Mouse (Mus musculus) neural tube, embryonic 11.5 days (tissue): ENCODE measurements around the gene Nmrk2. TPM values are rescaled to one million over a fixed set of nuclear protein-coding genes. Genes with fewer than 3 reads are reported as not detected.

ENCODE experiments used
- ATAC-seq: fragments of 200-750 bp; cut with Nextera tagmentation; 2 replicates; pipeline ENCODE4 v1.8.0; 2017; ENCODE audit warnings: moderate number of reproducible peaks, mild to moderate bottlenecking, moderate TSS enrichment, moderate library complexity; ENCODE audit not compliant: insufficient read depth, low FRiP score, low TSS enrichment
- DNase-seq: peaks from one replicate; pipeline ENCODE4 v3.0.0-alpha.2; 2015; ENCODE audit warnings: low spot score
- H3K27ac ChIP-seq: fragments of 300-500 bp; sonication (generic); 2 replicates; pipeline ENCODE4 v1.5.1; 2014; ENCODE audit warnings: low read depth, mild to moderate bottlenecking, low read length
- H3K27me3 ChIP-seq: fragments of 300-500 bp; sonication (generic); 2 replicates; pipeline ENCODE4 v1.6.1; 2014; ENCODE audit warnings: mild to moderate bottlenecking, low read length, mixed read lengths; ENCODE audit not compliant: control insufficient read depth, insufficient read depth
- H3K36me3 ChIP-seq: fragments of 300-500 bp; sonication (generic); 2 replicates; pipeline ENCODE4 v1.6.1; 2014; ENCODE audit warnings: mild to moderate bottlenecking, low read length, moderate library complexity, mixed read lengths; ENCODE audit not compliant: control insufficient read depth, insufficient read depth
- H3K4me1 ChIP-seq: fragments of 300-500 bp; sonication (generic); 2 replicates; pipeline ENCODE4 v1.6.1; 2014; ENCODE audit warnings: low read length, mixed read lengths; ENCODE audit not compliant: control insufficient read depth, insufficient read depth
- H3K4me2 ChIP-seq: fragments of 300-500 bp; sonication (generic); 2 replicates; pipeline ENCODE4 v1.6.1; 2014; ENCODE audit warnings: low read depth, mild to moderate bottlenecking, moderate library complexity
- H3K4me3 ChIP-seq: fragments of 300-500 bp; sonication (generic); 2 replicates; pipeline ENCODE4 v1.5.1; 2014; ENCODE audit warnings: low read depth, low read length
- H3K9ac ChIP-seq: fragments of 300-500 bp; sonication (generic); 2 replicates; pipeline ENCODE4 v1.6.1; 2014; ENCODE audit warnings: mild to moderate bottlenecking, low read length
- H3K9me3 ChIP-seq: fragments of 300-500 bp; sonication (generic); 2 replicates; pipeline ENCODE4 v1.6.1; 2016; ENCODE audit warnings: low read length; ENCODE audit not compliant: control insufficient read depth
- WGBS: fragments of 180-500 bp; shearing (Covaris S2); extraction: QIAGEN DNeasy Blood & Tissue Kit; methylation state at CpG from one replicate; pipeline ENCODE4 v1.1.7; 2014; 5-methylcytosine and 5-hydroxymethylcytosine counted together
- polyA plus RNA-seq: library from polyadenylated mRNA; unstranded; fragments of >200 nt; fragmentation: Nextera tagmentation; extraction: Ambion mirVana; gene quantifications from 2 replicates; pipeline ENCODE4 v1.2.1, GENCODE M21; 2014

The Nmrk2 gene
- polyA plus RNA-seq, 1 experiment from 2014 or later, result 0.12 TPM

- Histone ChIP-seq H3K4me2 (no peak overlapping the region), H3K27me3 (no peaks in the 10 kb centered on the region), H3K9ac (no peak overlapping the region), H3K27ac (no peak overlapping the region), H3K9me3 (no peaks in the 10 kb centered on the region), H3K4me1 (no peaks in the 10 kb centered on the region), H3K36me3 (peaks cover 40% of the 10 kb centered on the region), H3K4me3 (no peak overlapping the region)
- no peak for DNase-seq
- no peak for ATAC-seq
- 79% methylated on average over 6 of the region's 6 CpGs for WGBS
Observed at GRCm38 (mm10) chr10:81151261-81151660, 50.6 kb downstream of the Nmrk2 start.

Other genes with a start within 250 kb of the Nmrk2 start
- 8.1 and 9.4 TPM in 2 replicates for gene Gng7, start 187.1 kb downstream of the Nmrk2 start, polyA plus RNA-seq
- 4.2 and 4.7 TPM in 2 replicates for gene Diras1, start 176.4 kb downstream of the Nmrk2 start, polyA plus RNA-seq
- 13.3 and 14.5 TPM in 2 replicates for gene Slc39a3, start 164.6 kb downstream of the Nmrk2 start, polyA plus RNA-seq
- 248 and 262 TPM in 2 replicates for gene Sgta, start 141.9 kb downstream of the Nmrk2 start, polyA plus RNA-seq
- gene Thop1, start 132.0 kb downstream of the Nmrk2 start, polyA plus RNA-seq, result 63.9 and 65.8 TPM in 2 replicates
- 0.11 and 0.70 TPM in 2 replicates for gene Creb3l3, start 103.2 kb downstream of the Nmrk2 start, polyA plus RNA-seq
- 212 and 240 TPM in 2 replicates for gene Map2k2, start 96.1 kb downstream of the Nmrk2 start, polyA plus RNA-seq
- 7.1 and 8.8 TPM in 2 replicates for gene Zbtb7a, start 66.8 kb downstream of the Nmrk2 start, polyA plus RNA-seq
- gene Pias4, start 34.1 kb downstream of the Nmrk2 start, polyA plus RNA-seq, result 68.3 and 68.4 TPM in 2 replicates
- 463 and 504 TPM in 2 replicates for gene Eef2, start 25.4 kb downstream of the Nmrk2 start, polyA plus RNA-seq
- 56.4 and 58.6 TPM in 2 replicates for gene Dapk3, start 19.0 kb downstream of the Nmrk2 start, polyA plus RNA-seq
- not detected in 2 replicates for gene 4930442H23Rik, start 18.2 kb downstream of the Nmrk2 start, polyA plus RNA-seq
- gene Atcay, start 28.8 kb upstream of the Nmrk2 start, polyA plus RNA-seq, result 21.9 and 24.1 TPM in 2 replicates
- gene Zfr2, start 31.1 kb upstream of the Nmrk2 start, polyA plus RNA-seq, result 5.8 and 6.0 TPM in 2 replicates
- 2.0 and 3.0 TPM in 2 replicates for gene Matk, start 50.9 kb upstream of the Nmrk2 start, polyA plus RNA-seq
- 178 and 180 TPM in 2 replicates for gene Mrpl54, start 64.9 kb upstream of the Nmrk2 start, polyA plus RNA-seq
- gene Apba3, start 64.9 kb upstream of the Nmrk2 start, polyA plus RNA-seq, result 35.3 and 39.0 TPM in 2 replicates
- gene Tjp3, start 89.5 kb upstream of the Nmrk2 start, polyA plus RNA-seq, result 2.5 and 2.8 TPM in 2 replicates
- gene Pip5k1c, start 90.9 kb upstream of the Nmrk2 start, polyA plus RNA-seq, result 64.6 and 65.8 TPM in 2 replicates
- 39.4 and 46.2 TPM in 2 replicates for gene Cactin, start 119.1 kb upstream of the Nmrk2 start, polyA plus RNA-seq
- gene Tbxa2r, start 126.7 kb upstream of the Nmrk2 start, polyA plus RNA-seq, result 1.8 and 2.9 TPM in 2 replicates
- not detected in 2 replicates for gene Gipc3, start 141.2 kb upstream of the Nmrk2 start, polyA plus RNA-seq
- gene Hmg20b, start 148.4 kb upstream of the Nmrk2 start, polyA plus RNA-seq, result 104 and 110 TPM in 2 replicates
- gene Mfsd12, start 155.4 kb upstream of the Nmrk2 start, polyA plus RNA-seq, result 5.3 and 5.7 TPM in 2 replicates
- 0.20 and 0.50 TPM in 2 replicates for gene 4930404N11Rik, start 163.8 kb upstream of the Nmrk2 start, polyA plus RNA-seq
- gene Fzr1, start 176.5 kb upstream of the Nmrk2 start, polyA plus RNA-seq, result 112 and 120 TPM in 2 replicates
- gene Dohh, start 182.4 kb upstream of the Nmrk2 start, polyA plus RNA-seq, result 64.1 and 76.1 TPM in 2 replicates
- gene Gm48551, start 182.4 kb upstream of the Nmrk2 start, polyA plus RNA-seq, result 1.7 and 3.0 TPM in 2 replicates
- 0.97 and 1.3 TPM in 2 replicates for gene Gm48552, start 187.0 kb upstream of the Nmrk2 start, polyA plus RNA-seq
- 1.9 and 3.5 TPM in 2 replicates for gene Smim24, start 191.0 kb upstream of the Nmrk2 start, polyA plus RNA-seq